Mouse (Mus musculus) megakaryocyte, embryonic 14.5 days (primary cell): ENCODE data around the gene Trmt112.

Experiments used
- FLI1 ChIP-seq: IDR thresholded peaks from 2 replicates; pipeline ENCODE4 v1.6.1; 2012; ENCODE audit warnings: low read length, inconsistent platforms, mixed read lengths
- GATA1 ChIP-seq: IDR thresholded peaks from 3 replicates; pipeline ENCODE4 v1.6.1; 2012; ENCODE audit warnings: mixed read lengths, low read length, inconsistent platforms, borderline replicate concordance

- no peak for TF ChIP-seq GATA1
- TF ChIP-seq FLI1: no peak
Measured at GRCm38 (mm10) chr19:6939106-6940002, 29.9 kb downstream of the Trmt112 start.
